Mouse (Mus musculus) ovary, adult 10 weeks (tissue): ENCODE measurements around the gene Cttnbp2nl. TPM values are rescaled to one million over a fixed set of nuclear protein-coding genes. Genes with fewer than 3 reads are reported as not detected.

ENCODE experiments used
- polyA plus RNA-seq: library from polyadenylated mRNA; stranded (reverse); fragments of 350-450 nt; fragmentation: Illumina TruSeq; extraction: RNeasy Lipid Tissue Mini Kit (QIAGEN cat#74804); gene quantifications from one replicate; pipeline ENCODE4 v1.2.3, GENCODE M21; 2014

The Cttnbp2nl gene
- 53.9 TPM for polyA plus RNA-seq

DNA sequence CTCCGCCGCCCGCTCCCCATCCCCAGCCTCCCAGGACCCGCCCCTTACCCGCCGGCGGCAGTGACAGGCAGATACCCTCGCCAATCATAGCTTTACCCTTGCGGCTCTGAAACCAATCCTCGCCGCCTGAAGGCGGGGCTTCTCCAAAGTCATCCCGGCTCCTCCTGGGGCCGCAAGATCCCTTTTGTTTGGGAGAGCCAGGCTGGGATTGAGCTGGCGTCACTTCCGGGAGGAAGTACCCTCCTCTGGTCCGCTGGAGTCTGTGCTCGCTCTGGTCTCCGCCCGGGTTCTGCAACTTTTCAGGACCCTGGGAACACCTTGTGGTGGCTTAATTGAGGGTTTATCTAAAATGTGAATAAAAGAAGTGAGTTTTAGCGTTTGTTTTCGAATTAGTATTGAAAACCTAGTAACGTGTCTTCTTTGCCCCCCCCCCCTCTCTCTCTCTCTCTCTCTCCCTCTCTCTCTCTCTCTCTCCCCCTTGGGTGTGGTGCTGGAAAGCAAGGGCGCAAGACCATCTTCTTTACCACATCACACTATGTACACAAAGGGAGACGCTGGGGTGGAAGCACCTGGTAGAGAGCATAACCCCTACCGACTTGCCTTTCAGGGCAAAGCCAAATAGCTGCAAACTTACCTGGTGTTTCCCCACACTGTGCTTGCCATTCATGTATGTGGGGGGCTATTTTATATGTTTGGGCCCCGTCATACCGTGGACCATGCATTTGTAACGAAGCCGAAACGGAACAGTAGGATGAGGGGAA is at the start of gene Cttnbp2nl:
TSS of gene Cttnbp2nl (minus strand) at position 210 of the 761 bp plus-strand sequence.

DNA sequence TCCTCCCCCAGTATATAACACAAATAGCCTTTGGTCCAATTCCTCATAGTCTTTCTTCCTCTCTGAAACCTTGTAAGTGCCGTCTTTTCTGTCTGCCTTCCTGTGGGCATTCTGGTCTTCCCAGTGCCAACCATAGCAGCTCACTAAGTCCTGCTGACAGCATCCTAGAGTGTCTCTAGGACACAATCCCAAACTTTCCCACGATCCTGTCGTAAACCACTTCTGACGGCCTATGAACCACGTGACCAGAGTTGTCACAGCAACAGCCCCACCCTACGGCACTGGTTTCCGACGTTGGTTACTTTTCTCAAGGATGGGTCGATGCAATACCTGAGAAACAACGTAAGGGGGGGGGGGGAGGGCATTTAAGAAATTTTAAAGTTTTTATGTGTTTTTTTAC is 13.6 kb upstream of the Cttnbp2nl start, which contains the start of gene 4930564D02Rik:
TSS of gene 4930564D02Rik (plus strand) at position 301 of the 400 bp plus-strand sequence.

DNA sequence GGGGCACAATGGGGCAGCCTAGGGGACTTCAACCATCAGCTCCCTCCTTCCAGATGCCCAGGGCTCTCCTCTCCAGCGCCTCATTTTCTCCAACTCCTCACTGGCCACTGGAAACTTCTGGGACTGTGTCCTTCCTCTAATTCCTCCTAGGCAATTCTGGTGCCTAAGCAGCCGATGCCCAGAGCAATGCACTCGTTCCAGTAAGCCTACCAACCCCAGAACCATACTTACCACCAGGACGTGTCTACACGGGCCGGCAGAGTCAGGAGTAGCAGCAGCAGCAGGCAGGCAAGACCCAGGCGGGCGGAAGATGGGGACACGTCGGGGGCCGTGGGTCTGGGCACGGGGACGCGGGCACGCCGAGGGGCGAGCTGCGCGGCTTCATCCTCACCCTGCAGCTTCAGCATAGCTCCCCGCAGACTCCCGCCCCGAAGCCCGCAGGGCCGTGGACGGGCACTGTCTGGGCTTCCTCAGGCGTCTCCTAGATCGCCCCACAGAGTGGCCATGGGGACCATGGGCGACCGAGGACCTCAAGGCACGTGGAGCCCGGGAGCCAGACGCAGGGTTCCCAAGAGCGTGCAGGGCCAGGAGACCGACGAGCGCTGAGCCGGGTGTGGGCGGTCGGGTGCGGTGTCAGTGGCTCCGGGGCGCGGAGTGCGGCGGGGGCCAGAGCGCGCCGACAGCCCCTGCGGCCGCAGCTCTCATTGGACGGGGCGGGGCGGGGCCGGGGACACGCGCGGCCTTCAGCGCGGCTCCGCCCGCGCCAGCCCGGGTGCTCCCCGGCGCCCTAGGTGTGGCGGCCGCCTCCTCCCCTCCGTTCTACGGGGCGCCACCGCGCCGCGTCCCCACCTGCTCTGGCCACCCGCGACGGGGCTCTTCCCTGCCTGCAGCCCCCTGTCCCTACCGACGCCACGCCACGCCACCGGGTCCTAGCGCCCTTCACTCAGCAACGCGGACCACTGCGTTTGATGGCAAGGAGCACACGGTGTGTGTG is 91.6 kb downstream of the Cttnbp2nl start, which contains the start of gene Wnt2b:
TSS of gene Wnt2b (minus strand) at position 856 of the 994 bp plus-strand sequence.

Other genes starting within 250 kb of the Cttnbp2nl start
- gene Mov10, start 234.6 kb downstream of the Cttnbp2nl start, polyA plus RNA-seq, result 1.4 TPM
- gene St7l, start 189.1 kb downstream of the Cttnbp2nl start, polyA plus RNA-seq, result 85.1 TPM
- 275 TPM for gene Capza1, start 188.6 kb downstream of the Cttnbp2nl start, polyA plus RNA-seq
- 25.6 TPM for gene Wnt2b, start 91.2 kb downstream of the Cttnbp2nl start, polyA plus RNA-seq
- gene 4930564D02Rik, start 13.7 kb upstream of the Cttnbp2nl start, polyA plus RNA-seq, result not detected